Mouse (Mus musculus) hindbrain, embryonic 14.5 days (tissue): ENCODE data around the gene Sh3bp5. TPM values are rescaled to one million over a fixed set of nuclear protein-coding genes. Genes with fewer than 3 reads are reported as not detected.

Experiments
- ATAC-seq: fragments of 200-750 bp; cut with Nextera tagmentation; 2 replicates; pipeline ENCODE4 v1.8.0; 2017; ENCODE audit warnings: moderate number of reproducible peaks, mild to moderate bottlenecking, moderate TSS enrichment, moderate library complexity; ENCODE audit not compliant: low FRiP score
- DNase-seq: peaks from one replicate; pipeline ENCODE4 v3.0.0-alpha.2; 2015; ENCODE audit warnings: low spot score
- H3K27ac ChIP-seq: fragments of 300-500 bp; sonication (generic); 2 replicates; pipeline ENCODE4 v1.5.1; 2014; ENCODE audit warnings: mild to moderate bottlenecking, moderate library complexity
- H3K27me3 ChIP-seq: fragments of 300-500 bp; sonication (generic); 2 replicates; pipeline ENCODE4 v1.6.1; 2014; ENCODE audit warnings: mild to moderate bottlenecking, low read length, mixed read lengths; ENCODE audit not compliant: control insufficient read depth, insufficient read depth
- H3K36me3 ChIP-seq: fragments of 300-500 bp; sonication (generic); replicated peaks from 2 replicates; pipeline ENCODE4 v1.6.1; 2014; ENCODE audit not compliant: control insufficient read depth, insufficient read depth
- H3K4me1 ChIP-seq: fragments of 300-500 bp; sonication (generic); replicated peaks from 2 replicates; pipeline ENCODE4 v1.6.1; 2014; ENCODE audit warnings: antibody characterized with exemption, low read length, mixed read lengths; ENCODE audit not compliant: control insufficient read depth, insufficient read depth
- H3K4me2 ChIP-seq: fragments of 300-500 bp; sonication (generic); replicated peaks from 2 replicates; pipeline ENCODE4 v1.6.1; 2014; ENCODE audit warnings: mild to moderate bottlenecking, moderate library complexity
- H3K4me3 ChIP-seq: fragments of 300-500 bp; sonication (generic); replicated peaks from 2 replicates; pipeline ENCODE4 v1.5.1; 2014; ENCODE audit warnings: mild to moderate bottlenecking, low read length
- H3K9ac ChIP-seq: fragments of 300-500 bp; sonication (generic); 2 replicates; pipeline ENCODE4 v1.6.1; 2014
- H3K9me3 ChIP-seq: fragments of 300-500 bp; sonication (generic); 2 replicates; pipeline ENCODE4 v1.6.1; 2016; ENCODE audit warnings: low read length; ENCODE audit not compliant: control insufficient read depth
- WGBS: fragments of 180-500 bp; shearing (Covaris S2); extraction: QIAGEN DNeasy Blood & Tissue Kit; methylation state at CpG from one replicate; pipeline ENCODE4 v1.1.7; 2014; 5-methylcytosine and 5-hydroxymethylcytosine counted together
- polyA plus RNA-seq: library from polyadenylated mRNA; unstranded; fragments of >200 nt; fragmentation: Nextera tagmentation; extraction: Ambion mirVana; gene quantifications from 2 replicates; pipeline ENCODE4 v1.2.1, GENCODE M21; 2014

The Sh3bp5 gene
- polyA plus RNA-seq, 1 experiment from 2014 or later: 93.7 TPM

DNA sequence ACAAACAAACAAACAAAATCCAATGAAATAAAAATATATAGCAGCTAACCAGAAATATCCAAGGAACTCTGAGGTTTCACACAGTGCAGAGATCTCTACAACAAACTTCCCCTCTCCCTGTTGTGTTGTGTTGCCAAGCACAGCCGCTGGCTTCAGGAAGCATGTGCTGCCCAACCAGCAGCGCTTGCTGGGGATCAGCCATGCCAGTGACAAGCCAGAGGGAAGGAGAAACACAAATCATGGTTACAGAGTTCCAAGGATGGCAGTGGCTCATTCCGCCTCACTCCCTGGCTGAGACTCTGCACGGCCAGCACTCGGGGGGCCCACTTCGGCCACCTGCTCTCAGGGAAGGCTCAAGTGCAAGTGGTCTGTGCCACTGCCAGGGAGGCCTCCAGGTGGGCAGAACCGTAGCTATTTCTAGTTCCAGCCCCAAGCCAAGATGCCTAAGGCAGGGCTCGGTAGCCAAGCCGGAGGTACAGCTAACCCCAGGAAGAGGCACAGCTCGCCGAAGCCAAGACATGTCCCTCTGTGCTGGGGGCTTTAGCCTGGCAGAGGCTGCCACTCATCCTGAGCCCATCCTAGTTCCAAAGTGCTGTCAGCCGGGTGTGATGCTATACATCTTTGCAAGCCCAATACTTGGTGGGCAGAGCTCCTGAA is 29.6 kb downstream of the Sh3bp5 start:
- Histone ChIP-seq H3K9ac (no peak overlapping the region), H3K4me3 (no peak overlapping the region), H3K36me3 (peaks cover 68% of the 10 kb centered on the region), H3K27ac (no peak overlapping the region), H3K9me3 (no peaks in the 10 kb centered on the region), H3K4me2 (no peak overlapping the region), H3K27me3 (no peaks in the 10 kb centered on the region), H3K4me1 (no peaks in the 10 kb centered on the region)
- ATAC-seq (no peak), DNase-seq (no peak)
- 77% methylated on average over 12 of the region's 12 CpGs for WGBS

DNA sequence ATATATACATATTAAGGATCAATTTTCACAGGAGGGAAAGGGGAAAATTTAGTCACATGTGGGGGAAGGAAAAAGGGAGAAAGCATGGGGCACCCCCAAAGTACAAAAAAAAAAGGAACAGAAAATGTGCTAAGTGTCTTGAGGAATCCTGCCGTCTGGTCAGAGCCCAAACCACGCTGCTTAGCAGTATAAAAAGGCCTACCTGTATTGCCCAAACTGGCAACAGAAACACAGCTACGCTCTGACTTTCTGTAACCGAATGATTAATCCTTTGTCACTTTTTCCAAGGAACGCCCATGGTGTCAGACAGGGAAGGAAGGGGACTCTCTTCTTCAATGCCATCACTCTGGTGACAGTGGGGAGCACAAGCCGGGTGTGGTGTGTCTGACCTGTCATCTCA is 30.2 kb downstream of the Sh3bp5 start:
- H3K27me3 ChIP-seq: no peaks in the 10 kb centered on the region
- H3K4me1 ChIP-seq: no peaks in the 10 kb centered on the region
- no peak for DNase-seq
- no peak for ATAC-seq
- WGBS: 80% methylated on average over 6 of the region's 6 CpGs
- no peak overlapping the region for H3K4me3 ChIP-seq
- no peaks in the 10 kb centered on the region for H3K9me3 ChIP-seq
- H3K9ac ChIP-seq: no peak overlapping the region
- peaks cover 68% of the 10 kb centered on the region for H3K36me3 ChIP-seq
- no peak overlapping the region for H3K27ac ChIP-seq
- H3K4me2 ChIP-seq: no peak overlapping the region

DNA sequence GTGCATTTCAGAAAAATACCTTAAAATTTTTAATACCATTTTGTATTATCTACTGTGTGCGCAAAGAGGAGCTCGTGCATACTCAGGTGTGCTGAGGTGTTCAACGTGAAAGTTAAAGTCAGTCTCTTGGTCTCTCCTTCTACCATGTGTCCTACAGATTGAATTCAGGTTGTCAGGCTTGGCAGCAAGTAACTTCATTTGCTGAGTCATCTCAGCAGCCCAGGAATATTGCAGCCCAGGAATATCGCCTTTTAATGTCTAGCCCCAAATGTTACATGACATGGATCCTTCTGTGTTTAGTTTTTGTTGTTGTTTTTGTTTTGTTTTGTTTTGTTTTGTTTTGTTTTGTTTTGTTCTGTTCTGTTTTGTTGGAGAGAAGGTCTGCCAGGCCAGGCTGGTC is 31.2 kb downstream of the Sh3bp5 start:
- H3K36me3 ChIP-seq: peaks cover 67% of the 10 kb centered on the region
- no peak overlapping the region for H3K4me3 ChIP-seq
- H3K27ac ChIP-seq: no peak overlapping the region
- DNase-seq (no peak), ATAC-seq (no peak)
- no peaks in the 10 kb centered on the region for H3K4me1 ChIP-seq
- H3K4me2 ChIP-seq: no peak overlapping the region
- H3K27me3 ChIP-seq: no peaks in the 10 kb centered on the region
- H3K9me3 ChIP-seq: no peaks in the 10 kb centered on the region
- 96% methylated on average over 4 of the region's 4 CpGs for WGBS
- no peak overlapping the region for H3K9ac ChIP-seq

DNA sequence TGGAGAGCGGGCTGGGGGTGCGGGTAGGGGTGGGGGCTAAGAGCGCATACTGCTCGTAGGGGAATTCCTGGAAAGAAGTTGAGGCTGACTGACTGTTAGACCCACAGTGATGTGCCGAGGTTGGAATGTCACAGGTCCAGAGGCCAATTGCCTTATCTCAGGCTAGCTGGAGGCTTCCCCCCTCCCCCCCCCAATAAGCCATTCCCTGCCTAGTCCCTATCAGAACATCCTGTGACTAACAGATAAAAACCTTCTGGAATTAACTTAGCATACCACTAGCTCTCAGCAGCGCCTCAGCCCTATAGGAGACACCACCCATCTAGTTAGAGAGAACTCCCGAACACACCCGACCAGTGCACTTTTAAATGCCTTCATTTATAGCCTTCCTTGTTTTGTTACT is 31.9 kb downstream of the Sh3bp5 start:
- WGBS: 81% methylated on average over 8 of the region's 8 CpGs
- no peak for DNase-seq
- Histone ChIP-seq H3K9me3 (no peaks in the 10 kb centered on the region), H3K4me1 (no peaks in the 10 kb centered on the region), H3K27ac (no peak overlapping the region), H3K36me3 (peaks cover 65% of the 10 kb centered on the region), H3K27me3 (no peaks in the 10 kb centered on the region), H3K4me2 (no peak overlapping the region), H3K9ac (no peak overlapping the region), H3K4me3 (no peak overlapping the region)
- no peak for ATAC-seq

DNA sequence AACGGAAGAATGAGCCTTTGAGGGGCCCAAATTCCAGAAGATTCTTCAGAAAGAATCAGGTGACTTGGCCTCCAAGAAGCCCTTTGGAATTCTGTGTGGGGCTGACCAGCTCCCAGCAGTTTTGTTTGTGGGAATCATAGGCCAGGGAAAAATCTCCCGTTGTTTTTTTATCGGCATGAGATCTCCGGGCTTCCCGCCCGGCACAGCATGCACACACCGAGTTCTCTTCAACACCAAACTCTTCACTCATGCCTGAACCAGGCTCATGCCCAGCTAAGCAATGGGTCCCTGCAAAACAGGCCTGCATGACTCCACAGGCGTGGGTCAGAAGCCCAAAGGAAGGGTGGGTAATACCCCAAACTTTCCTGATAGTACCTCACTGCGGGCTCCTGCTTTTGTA is 32.3 kb downstream of the Sh3bp5 start:
- DNase-seq: no peak
- H3K9me3 ChIP-seq: no peaks in the 10 kb centered on the region
- ATAC-seq: no peak
- H3K4me3 ChIP-seq: no peak overlapping the region
- H3K36me3 ChIP-seq: peaks cover 61% of the 10 kb centered on the region
- no peaks in the 10 kb centered on the region for H3K4me1 ChIP-seq
- no peak overlapping the region for H3K27ac ChIP-seq
- no peaks in the 10 kb centered on the region for H3K27me3 ChIP-seq
- WGBS: 82% methylated on average over 9 of the region's 9 CpGs
- H3K9ac ChIP-seq: no peak overlapping the region
- no peak overlapping the region for H3K4me2 ChIP-seq

DNA sequence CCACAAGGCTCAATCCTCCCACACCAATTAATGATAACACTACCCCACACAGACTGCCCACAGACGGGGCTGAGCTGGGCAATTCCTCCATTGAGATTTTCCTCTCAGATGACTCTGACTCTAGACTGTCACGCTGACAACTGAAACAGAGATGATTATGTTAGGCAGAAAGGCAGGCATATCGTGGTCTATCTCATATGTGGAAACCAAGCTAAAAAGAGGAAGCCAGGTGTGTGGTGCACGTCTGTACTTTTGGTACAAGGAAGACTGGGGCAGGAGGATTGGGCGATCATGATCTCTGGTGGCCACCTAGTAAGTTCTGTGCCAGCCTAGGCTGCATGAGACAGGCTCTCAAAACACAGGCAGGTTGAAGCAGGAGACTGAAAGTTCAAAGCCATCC is 33.2 kb downstream of the Sh3bp5 start:
- no peak overlapping the region for H3K9ac ChIP-seq
- no peak overlapping the region for H3K27ac ChIP-seq
- H3K36me3 ChIP-seq: peaks cover 55% of the 10 kb centered on the region
- no peak overlapping the region for H3K4me3 ChIP-seq
- ATAC-seq: no peak
- 86% methylated on average over 5 of the region's 5 CpGs for WGBS
- H3K4me2 ChIP-seq: no peak overlapping the region
- DNase-seq: no peak
- no peaks in the 10 kb centered on the region for H3K27me3 ChIP-seq
- H3K4me1 ChIP-seq: no peaks in the 10 kb centered on the region
- no peaks in the 10 kb centered on the region for H3K9me3 ChIP-seq

DNA sequence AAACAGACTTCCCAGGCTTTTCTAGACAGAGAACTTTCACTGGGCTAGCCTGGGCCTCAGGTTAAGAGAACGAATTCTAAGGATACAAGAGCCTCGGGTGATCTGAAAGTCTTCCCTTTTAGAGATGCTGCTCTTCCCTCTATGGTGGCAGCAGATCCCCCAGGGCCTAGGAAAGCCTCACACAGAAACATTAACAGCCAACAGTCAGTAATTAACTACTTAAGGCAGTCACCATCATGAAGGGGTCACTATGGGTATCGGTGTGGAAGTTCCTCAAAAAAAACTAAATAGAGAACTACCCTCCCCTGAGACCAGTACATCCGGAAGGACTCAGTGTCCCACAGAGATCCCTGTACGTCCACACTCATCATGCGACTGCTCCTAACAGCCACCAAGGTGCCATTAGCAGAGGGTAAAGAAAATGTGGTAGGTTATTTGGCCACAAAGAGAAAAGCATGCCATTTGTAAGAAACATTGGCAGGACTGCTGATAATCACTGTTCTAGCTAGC is 33.9 kb downstream of the Sh3bp5 start:
- ATAC-seq (no peak), DNase-seq (no peak)
- Histone ChIP-seq H3K27ac (no peak overlapping the region), H3K4me3 (no peak overlapping the region), H3K4me2 (no peak overlapping the region), H3K9ac (no peak overlapping the region), H3K36me3 (peaks cover 48% of the 10 kb centered on the region), H3K9me3 (no peaks in the 10 kb centered on the region), H3K4me1 (no peaks in the 10 kb centered on the region), H3K27me3 (no peaks in the 10 kb centered on the region)
- 85% methylated on average over 6 of the region's 6 CpGs for WGBS

DNA sequence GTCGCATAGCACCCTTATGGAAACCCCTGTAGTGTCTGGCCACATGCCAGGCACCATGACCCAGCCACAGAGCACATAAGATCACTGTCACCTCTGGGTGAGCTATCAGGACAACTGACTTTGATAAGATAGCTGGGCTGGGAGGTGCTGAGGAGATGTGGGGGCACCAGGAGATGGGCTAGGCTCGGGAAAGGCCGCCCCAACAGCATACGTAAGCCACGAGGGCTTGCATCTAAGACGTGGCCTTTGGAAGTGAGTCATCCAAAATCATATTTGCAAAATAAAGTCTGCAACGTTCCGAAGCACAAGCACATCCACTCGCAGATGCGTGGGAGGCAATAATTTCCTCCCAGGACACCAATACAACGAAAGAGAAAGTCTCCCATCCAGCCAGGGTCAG is 35.0 kb downstream of the Sh3bp5 start:
- H3K27ac ChIP-seq: no peak overlapping the region
- no peak for ATAC-seq
- H3K4me2 ChIP-seq: no peak overlapping the region
- H3K27me3 ChIP-seq: no peaks in the 10 kb centered on the region
- H3K4me1 ChIP-seq: no peaks in the 10 kb centered on the region
- H3K9me3 ChIP-seq: no peaks in the 10 kb centered on the region
- DNase-seq: no peak
- peaks cover 44% of the 10 kb centered on the region for H3K36me3 ChIP-seq
- WGBS: 88% methylated on average over 11 of the region's 11 CpGs
- no peak overlapping the region for H3K9ac ChIP-seq
- H3K4me3 ChIP-seq: no peak overlapping the region

DNA sequence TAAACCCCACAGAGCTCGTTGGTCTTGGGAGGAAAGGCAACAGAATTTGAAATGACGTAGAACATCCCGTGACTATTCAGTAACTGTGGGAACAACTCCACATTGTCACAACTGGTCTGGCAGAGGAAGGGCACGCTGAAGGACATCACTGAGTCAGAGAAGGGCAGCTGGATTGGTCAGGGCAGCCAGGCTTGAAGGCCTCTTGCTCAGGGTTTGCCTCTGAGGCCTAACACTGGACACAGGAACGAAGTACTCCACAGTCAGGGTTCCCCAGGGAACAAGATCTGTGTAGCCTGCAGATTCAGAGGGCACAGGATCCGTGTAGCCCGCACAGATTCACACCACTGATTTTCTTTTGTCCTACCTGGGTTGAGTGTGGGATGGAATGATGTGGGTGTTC is 35.6 kb downstream of the Sh3bp5 start:
- DNase-seq: no peak
- Histone ChIP-seq H3K4me3 (no peak overlapping the region), H3K9ac (no peak overlapping the region), H3K36me3 (peaks cover 38% of the 10 kb centered on the region), H3K27me3 (no peaks in the 10 kb centered on the region), H3K9me3 (no peaks in the 10 kb centered on the region), H3K4me2 (no peak overlapping the region), H3K4me1 (no peaks in the 10 kb centered on the region), H3K27ac (no peak overlapping the region)
- 83% methylated on average over 7 of the region's 7 CpGs for WGBS
- no peak for ATAC-seq

DNA sequence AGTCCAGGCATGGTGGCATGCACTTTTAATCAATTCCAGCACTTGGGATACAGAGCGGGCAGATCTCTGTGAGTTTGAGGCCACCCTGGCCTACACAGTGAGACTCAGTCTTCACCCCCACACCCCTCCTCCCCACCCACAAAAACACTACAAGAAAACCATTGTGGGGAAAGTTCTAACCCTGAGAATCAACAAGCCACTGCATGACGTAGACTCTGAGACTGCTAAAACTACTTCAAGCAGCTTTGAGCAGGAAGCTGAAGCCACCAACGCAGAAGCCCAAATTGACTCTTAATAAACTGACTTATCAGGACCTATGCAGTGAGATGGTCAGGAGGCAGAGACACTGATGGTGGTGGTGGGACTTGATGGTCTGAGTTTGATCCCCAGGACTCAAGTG is 36.6 kb downstream of the Sh3bp5 start:
- no peaks in the 10 kb centered on the region for H3K4me1 ChIP-seq
- no peaks in the 10 kb centered on the region for H3K9me3 ChIP-seq
- no peak overlapping the region for H3K4me2 ChIP-seq
- H3K27ac ChIP-seq: no peak overlapping the region
- no peak overlapping the region for H3K4me3 ChIP-seq
- 86% methylated on average over 3 of the region's 3 CpGs for WGBS
- peaks cover 34% of the 10 kb centered on the region for H3K36me3 ChIP-seq
- no peak for ATAC-seq
- H3K9ac ChIP-seq: no peak overlapping the region
- no peak for DNase-seq
- no peaks in the 10 kb centered on the region for H3K27me3 ChIP-seq
